In genomic region chr11:101167963-101168300, GRCm38 (mm10) we compare ENCODE assay signal across 17 mouse cellular contexts. TPM values are rescaled to one million over a fixed set of nuclear protein-coding genes. Genes with fewer than 3 reads are reported as not detected.
DNase-seq lines count a peak whose midpoint lies in the region; ATAC-seq and TF ChIP-seq lines count a peak whose summit lies in the region.
"Had no signal": no experiment of that assay in that cellular context is flagged by ENCODE, and none has a peak within 500 bp of the region (broad histone marks: within the 10 kb centered on the region; RNA-seq: fewer than 3 reads in every experiment).

No protein-coding gene starts in this region.

- peak overlapping the region; percentile 93; the same call in 1 of the 2 replicates for H3K4me2 ChIP-seq in intestine, postnatal 0 days (replicated peaks; ENCODE audit: low read depth)
- no peak overlapping the region for H3K4me2 ChIP-seq in intestine, embryonic 16.5 days (ENCODE audit: low read depth, low read length)
- H3K4me2 ChIP-seq in midbrain, embryonic 11.5 days, result no peak overlapping the region
- no peak overlapping the region for H3K4me2 ChIP-seq in midbrain, embryonic 13.5 days (replicated peaks)
- H3K4me2 ChIP-seq in stomach, embryonic 16.5 days (ENCODE audit: low read depth, low read length), result no peak overlapping the region
- H3K4me2 ChIP-seq in forebrain, embryonic 12.5 days, result no peak overlapping the region
- H3K4me2 ChIP-seq: embryonic facial prominence, embryonic 12.5 days; liver, embryonic 13.5 days had no signal

- WGBS in cerebellum, adult 2 months, result 60% methylated on average over 8 of the region's 8 CpGs
- WGBS in intestine, postnatal 0 days, result 78% methylated on average over 8 of the region's 8 CpGs
- 71% methylated on average over 8 of the region's 8 CpGs for WGBS in intestine, embryonic 16.5 days
- WGBS in midbrain, embryonic 11.5 days, result 52% methylated on average over 8 of the region's 8 CpGs
- 45% methylated on average over 8 of the region's 8 CpGs for WGBS in midbrain, embryonic 13.5 days
- WGBS in stomach, embryonic 16.5 days, result 68% methylated on average over 8 of the region's 8 CpGs
- 41% methylated on average over 8 of the region's 8 CpGs for WGBS in forebrain, embryonic 12.5 days

- H3K27ac ChIP-seq in cerebellum, adult 2 months (ENCODE audit: insufficient read depth, low read length), result no peak overlapping the region
- no peak overlapping the region for H3K27ac ChIP-seq in intestine, postnatal 0 days (ENCODE audit: low read depth, low read length)
- H3K27ac ChIP-seq in intestine, embryonic 16.5 days (ENCODE audit: low read length), result no peak overlapping the region
- no peak overlapping the region for H3K27ac ChIP-seq in midbrain, embryonic 11.5 days (ENCODE audit: low read depth, low read length)
- no peak overlapping the region for H3K27ac ChIP-seq in midbrain, embryonic 13.5 days
- H3K27ac ChIP-seq in stomach, embryonic 16.5 days (ENCODE audit: low read length), result no peak overlapping the region
- no peak overlapping the region for H3K27ac ChIP-seq in forebrain, embryonic 12.5 days
- H3K27ac ChIP-seq: embryonic facial prominence, embryonic 12.5 days; heart, embryonic 10.5 days; left cerebral cortex, adult 2 months; liver, embryonic 13.5 days had no signal

- H3K9me3 ChIP-seq in intestine, postnatal 0 days (ENCODE audit: control insufficient read depth), result no peaks in the 10 kb centered on the region
- H3K9me3 ChIP-seq in intestine, embryonic 16.5 days (ENCODE audit: control insufficient read depth, low read length), result no peaks in the 10 kb centered on the region
- H3K9me3 ChIP-seq in midbrain, embryonic 11.5 days (ENCODE audit: control insufficient read depth, low read length), result no peaks in the 10 kb centered on the region
- H3K9me3 ChIP-seq in midbrain, embryonic 13.5 days, result no peaks in the 10 kb centered on the region
- H3K9me3 ChIP-seq in stomach, embryonic 16.5 days (replicated peaks; ENCODE audit: control insufficient read depth, low read length), result no peaks in the 10 kb centered on the region
- H3K9me3 ChIP-seq in forebrain, embryonic 12.5 days, result no peaks in the 10 kb centered on the region
- H3K9me3 ChIP-seq: embryonic facial prominence, embryonic 12.5 days; heart, embryonic 10.5 days; liver, embryonic 13.5 days; megakaryocyte, embryonic 14.5 days had no signal

- DNase-seq in cerebellum, adult 2 months, result peak in 1 of 2 experiments; percentile 29
- peak; percentile 80 for DNase-seq in midbrain, embryonic 11.5 days (ENCODE audit: low spot score, missing footprints)
- DNase-seq: adrenal gland, adult 8-10 months; liver, embryonic 13.5 days; retina, postnatal 1 day; right cerebral cortex, postnatal 4 days; thymus, adult 18-20 months had no signal

- no peaks in the 10 kb centered on the region for H3K27me3 ChIP-seq in cerebellum, adult 2 months (ENCODE audit: control insufficient read depth, insufficient read depth, low read length)
- H3K27me3 ChIP-seq in intestine, postnatal 0 days (replicated peaks; ENCODE audit: control insufficient read depth, insufficient read depth, low read length), result no peaks in the 10 kb centered on the region
- peaks cover 8% of the 10 kb centered on the region; the same call in 1 of the 2 replicates for H3K27me3 ChIP-seq in intestine, embryonic 16.5 days (replicated peaks; ENCODE audit: control insufficient read depth, insufficient read depth, low read length)
- H3K27me3 ChIP-seq in midbrain, embryonic 11.5 days (ENCODE audit: control insufficient read depth, insufficient read depth, low read length), result peaks cover 85% of the 10 kb centered on the region
- peaks cover 76% of the 10 kb centered on the region for H3K27me3 ChIP-seq in midbrain, embryonic 13.5 days
- H3K27me3 ChIP-seq in stomach, embryonic 16.5 days (ENCODE audit: control insufficient read depth, insufficient read depth, low read length), result no peaks in the 10 kb centered on the region; the same call in 1 of the 2 replicates
- peaks cover 79% of the 10 kb centered on the region for H3K27me3 ChIP-seq in forebrain, embryonic 12.5 days

- TF ChIP-seq POLR2A in cerebellum, adult 2 months (IDR thresholded peaks at IDR 0.05; ENCODE audit: borderline replicate concordance, insufficient read depth, low read length), result no peak

- H3K9ac ChIP-seq in intestine, postnatal 0 days (ENCODE audit: low read depth, low read length), result no peak overlapping the region
- no peak overlapping the region for H3K9ac ChIP-seq in intestine, embryonic 16.5 days (ENCODE audit: low read depth, low read length)
- no peak overlapping the region for H3K9ac ChIP-seq in midbrain, embryonic 11.5 days (ENCODE audit: low read length)
- no peak overlapping the region for H3K9ac ChIP-seq in midbrain, embryonic 13.5 days (replicated peaks)
- H3K9ac ChIP-seq in stomach, embryonic 16.5 days (ENCODE audit: low read length), result peak overlapping the region; percentile 90; the same call in 1 of the 2 replicates
- no peak overlapping the region for H3K9ac ChIP-seq in forebrain, embryonic 12.5 days
- H3K9ac ChIP-seq: embryonic facial prominence, embryonic 12.5 days; liver, embryonic 13.5 days had no signal

- peaks cover 21% of the 10 kb centered on the region for H3K4me1 ChIP-seq in cerebellum, adult 2 months (ENCODE audit: control insufficient read depth, insufficient read depth, low read length)
- H3K4me1 ChIP-seq in intestine, postnatal 0 days (replicated peaks; ENCODE audit: control insufficient read depth, insufficient read depth, low read length), result peaks cover 15% of the 10 kb centered on the region; the same call in 1 of the 2 replicates
- H3K4me1 ChIP-seq in intestine, embryonic 16.5 days (ENCODE audit: control insufficient read depth, insufficient read depth, low read length), result peaks cover 38% of the 10 kb centered on the region
- peaks cover 28% of the 10 kb centered on the region for H3K4me1 ChIP-seq in midbrain, embryonic 11.5 days (ENCODE audit: control insufficient read depth, insufficient read depth, low read length)
- H3K4me1 ChIP-seq in midbrain, embryonic 13.5 days (replicated peaks), result peaks cover 51% of the 10 kb centered on the region
- H3K4me1 ChIP-seq in stomach, embryonic 16.5 days (ENCODE audit: control insufficient read depth, insufficient read depth, low read length), result peaks cover 32% of the 10 kb centered on the region
- H3K4me1 ChIP-seq in forebrain, embryonic 12.5 days, result peaks cover 52% of the 10 kb centered on the region

- TF ChIP-seq CTCF in cerebellum, adult 2 months (IDR thresholded peaks at IDR 0.05; ENCODE audit: borderline replicate concordance, insufficient read depth, low read depth, low read length), result no peak
- TF ChIP-seq CTCF in intestine, postnatal 0 days (IDR thresholded peaks at IDR 0.05; ENCODE audit: low read depth), result no peak

- H3K4me3 ChIP-seq in cerebellum, adult 2 months (replicated peaks; ENCODE audit: insufficient read depth, low read depth, low read length), result peak overlapping the region; percentile 0
- no peak overlapping the region for H3K4me3 ChIP-seq in intestine, postnatal 0 days (ENCODE audit: low read depth, low read length)
- no peak overlapping the region for H3K4me3 ChIP-seq in intestine, embryonic 16.5 days (ENCODE audit: low read length)
- no peak overlapping the region for H3K4me3 ChIP-seq in midbrain, embryonic 11.5 days (ENCODE audit: low read depth, low read length)
- H3K4me3 ChIP-seq in midbrain, embryonic 13.5 days (replicated peaks), result no peak overlapping the region
- H3K4me3 ChIP-seq in stomach, embryonic 16.5 days (replicated peaks; ENCODE audit: low read length), result no peak overlapping the region
- no peak overlapping the region for H3K4me3 ChIP-seq in forebrain, embryonic 12.5 days (replicated peaks)
- H3K4me3 ChIP-seq: embryonic facial prominence, embryonic 12.5 days; heart, embryonic 10.5 days; left cerebral cortex, adult 2 months; liver, embryonic 13.5 days; megakaryocyte, embryonic 14.5 days had no signal

- no peak for ATAC-seq in cerebellum, adult (ENCODE audit: insufficient number of reproducible peaks, low FRiP score, low TSS enrichment)
- no peak for ATAC-seq in intestine, postnatal 0 days
- no peak for ATAC-seq in intestine, embryonic 16.5 days
- ATAC-seq in midbrain, embryonic 11.5 days (ENCODE audit: low FRiP score), result no peak
- ATAC-seq in midbrain, embryonic 13.5 days, result no peak
- ATAC-seq in stomach, embryonic 16.5 days (ENCODE audit: insufficient read depth, low FRiP score), result no peak
- ATAC-seq in forebrain, embryonic 12.5 days (ENCODE audit: low FRiP score), result no peak

- peaks cover 53% of the 10 kb centered on the region for H3K36me3 ChIP-seq in intestine, postnatal 0 days (ENCODE audit: control insufficient read depth, insufficient read depth)
- H3K36me3 ChIP-seq in intestine, embryonic 16.5 days (ENCODE audit: control insufficient read depth, insufficient read depth, low read length), result peaks cover 18% of the 10 kb centered on the region
- H3K36me3 ChIP-seq in midbrain, embryonic 11.5 days (ENCODE audit: control insufficient read depth, insufficient read depth, low read length), result no peaks in the 10 kb centered on the region
- peaks cover 27% of the 10 kb centered on the region for H3K36me3 ChIP-seq in midbrain, embryonic 13.5 days
- H3K36me3 ChIP-seq in stomach, embryonic 16.5 days (ENCODE audit: control insufficient read depth, insufficient read depth, low read length), result peaks cover 25% of the 10 kb centered on the region
- peaks cover 17% of the 10 kb centered on the region for H3K36me3 ChIP-seq in forebrain, embryonic 12.5 days (replicated peaks)

RNA-seq across cellular contexts. Expression of gene Cntnap1, which starts 2.4 kb away (rescaled TPM):
- 151 and 169 TPM in 2 replicates for polyA plus RNA-seq in cerebellum, adult 2 months (2012; rRNA removed)
- polyA plus RNA-seq in intestine, postnatal 0 days (2015; fragmentation: Nextera tagmentation; extraction: Ambion mirVana), result 5.2 and 6.0 TPM in 2 replicates
- 0.86 and 0.87 TPM in 2 replicates for polyA plus RNA-seq in intestine, embryonic 16.5 days (2015; fragmentation: Nextera tagmentation; extraction: Ambion mirVana)
- 0.30 and 0.32 TPM in 2 replicates for polyA plus RNA-seq in midbrain, embryonic 11.5 days (2014; fragmentation: Nextera tagmentation; extraction: Ambion mirVana)
- polyA plus RNA-seq in midbrain, embryonic 13.5 days (2015; fragmentation: Nextera tagmentation; extraction: Ambion mirVana), result 1.3 and 1.5 TPM in 2 replicates
- polyA plus RNA-seq in stomach, embryonic 16.5 days (2015; fragmentation: Nextera tagmentation; extraction: Ambion mirVana), result 2.3 and 2.6 TPM in 2 replicates
- 0.46 and 0.57 TPM in 2 replicates for polyA plus RNA-seq in forebrain, embryonic 12.5 days (2016; fragmentation: Nextera tagmentation; extraction: Ambion mirVana)

RNA-seq across cellular contexts. Expression of gene Plekhh3, which starts 3.2 kb away (rescaled TPM):
- polyA plus RNA-seq in cerebellum, adult 2 months (2012; rRNA removed), result 67.6 and 71.0 TPM in 2 replicates
- 7.7 and 7.8 TPM in 2 replicates for polyA plus RNA-seq in intestine, postnatal 0 days (2015; fragmentation: Nextera tagmentation; extraction: Ambion mirVana)
- 9.2 and 10.1 TPM in 2 replicates for polyA plus RNA-seq in intestine, embryonic 16.5 days (2015; fragmentation: Nextera tagmentation; extraction: Ambion mirVana)
- polyA plus RNA-seq in midbrain, embryonic 11.5 days (2014; fragmentation: Nextera tagmentation; extraction: Ambion mirVana), result 5.8 and 7.2 TPM in 2 replicates
- 7.3 and 8.1 TPM in 2 replicates for polyA plus RNA-seq in midbrain, embryonic 13.5 days (2015; fragmentation: Nextera tagmentation; extraction: Ambion mirVana)
- 17.6 and 18.7 TPM in 2 replicates for polyA plus RNA-seq in stomach, embryonic 16.5 days (2015; fragmentation: Nextera tagmentation; extraction: Ambion mirVana)
- polyA plus RNA-seq in forebrain, embryonic 12.5 days (2016; fragmentation: Nextera tagmentation; extraction: Ambion mirVana), result 9.2 and 9.6 TPM in 2 replicates

RNA-seq across cellular contexts. Expression of gene Ccr10, which starts 7.3 kb away (rescaled TPM):
- 0.82 and 1.0 TPM in 2 replicates for polyA plus RNA-seq in cerebellum, adult 2 months (2012; rRNA removed)
- 0.13 and 0.22 TPM in 2 replicates for polyA plus RNA-seq in intestine, postnatal 0 days (2015; fragmentation: Nextera tagmentation; extraction: Ambion mirVana)
- 0.20 and 0.29 TPM in 2 replicates for polyA plus RNA-seq in intestine, embryonic 16.5 days (2015; fragmentation: Nextera tagmentation; extraction: Ambion mirVana)
- polyA plus RNA-seq in midbrain, embryonic 11.5 days (2014; fragmentation: Nextera tagmentation; extraction: Ambion mirVana), result not detected in 2 replicates
- 0.19 and 0.38 TPM in 2 replicates for polyA plus RNA-seq in midbrain, embryonic 13.5 days (2015; fragmentation: Nextera tagmentation; extraction: Ambion mirVana)
- polyA plus RNA-seq in stomach, embryonic 16.5 days (2015; fragmentation: Nextera tagmentation; extraction: Ambion mirVana), result 0.26 and 0.43 TPM in 2 replicates
- polyA plus RNA-seq in forebrain, embryonic 12.5 days (2016; fragmentation: Nextera tagmentation; extraction: Ambion mirVana), result 0.10 TPM in 1 of 2 replicates, not detected in the other
- polyA plus RNA-seq: liver, embryonic 13.5 days had no signal

RNA-seq across cellular contexts. Expression of gene Tubg2, which starts 12.2 kb away (rescaled TPM):
- polyA plus RNA-seq in cerebellum, adult 2 months (2012; rRNA removed), result 44.3 and 47.8 TPM in 2 replicates
- polyA plus RNA-seq in intestine, postnatal 0 days (2015; fragmentation: Nextera tagmentation; extraction: Ambion mirVana), result 2.5 and 2.8 TPM in 2 replicates
- 3.9 and 4.2 TPM in 2 replicates for polyA plus RNA-seq in intestine, embryonic 16.5 days (2015; fragmentation: Nextera tagmentation; extraction: Ambion mirVana)
- polyA plus RNA-seq in midbrain, embryonic 11.5 days (2014; fragmentation: Nextera tagmentation; extraction: Ambion mirVana), result 3.4 and 5.1 TPM in 2 replicates
- 29.8 and 31.6 TPM in 2 replicates for polyA plus RNA-seq in midbrain, embryonic 13.5 days (2015; fragmentation: Nextera tagmentation; extraction: Ambion mirVana)
- 3.9 and 4.6 TPM in 2 replicates for polyA plus RNA-seq in stomach, embryonic 16.5 days (2015; fragmentation: Nextera tagmentation; extraction: Ambion mirVana)
- polyA plus RNA-seq in forebrain, embryonic 12.5 days (2016; fragmentation: Nextera tagmentation; extraction: Ambion mirVana), result 7.6 and 8.3 TPM in 2 replicates

RNA-seq across cellular contexts. Expression of gene Tubg1, which starts 48.2 kb away (rescaled TPM):
- 39.1 and 39.3 TPM in 2 replicates for polyA plus RNA-seq in cerebellum, adult 2 months (2012; rRNA removed)
- 20.0 and 20.6 TPM in 2 replicates for polyA plus RNA-seq in intestine, postnatal 0 days (2015; fragmentation: Nextera tagmentation; extraction: Ambion mirVana)
- 51.0 and 56.3 TPM in 2 replicates for polyA plus RNA-seq in intestine, embryonic 16.5 days (2015; fragmentation: Nextera tagmentation; extraction: Ambion mirVana)
- polyA plus RNA-seq in midbrain, embryonic 11.5 days (2014; fragmentation: Nextera tagmentation; extraction: Ambion mirVana), result 96.3 and 108 TPM in 2 replicates
- 89.4 and 91.0 TPM in 2 replicates for polyA plus RNA-seq in midbrain, embryonic 13.5 days (2015; fragmentation: Nextera tagmentation; extraction: Ambion mirVana)
- 63.0 and 63.5 TPM in 2 replicates for polyA plus RNA-seq in stomach, embryonic 16.5 days (2015; fragmentation: Nextera tagmentation; extraction: Ambion mirVana)
- polyA plus RNA-seq in forebrain, embryonic 12.5 days (2016; fragmentation: Nextera tagmentation; extraction: Ambion mirVana), result 103 and 108 TPM in 2 replicates

Comparison
In these comparisons a context has a peak if more than half of its experiments do, and no peak if none do; other contexts are left out.
1. RNA of gene Cntnap1, which starts 2.4 kb away (polyA plus RNA-seq): 151 to 169 TPM in cerebellum, adult 2 months; 5.2 to 6.0 TPM in intestine, postnatal 0 days, 2.3 to 2.6 TPM in stomach, embryonic 16.5 days, 1.3 to 1.5 TPM in midbrain, embryonic 13.5 days, 0.86 to 0.87 TPM in intestine, embryonic 16.5 days, 0.46 to 0.57 TPM in forebrain, embryonic 12.5 days and 0.30 to 0.32 TPM in midbrain, embryonic 11.5 days; every median in the first group is over 10 times any median in the second.